Mouse (Mus musculus): Measurements from ENCODE around the gene Klhdc1. TPM values are rescaled to one million over a fixed set of nuclear protein-coding genes. Genes with fewer than 3 reads are reported as not detected.

The Klhdc1 gene
- total RNA-seq, 2 experiments from 2014 or later = 4.0 to 4.4 TPM

- ATAC-seq (replicated peaks; ENCODE audit: poor library complexity) = no peak
These were observed 54.7 kb downstream of the Klhdc1 start for GRCm38 (mm10) chr12:69295651-69296050.

- ATAC-seq (replicated peaks; ENCODE audit: poor library complexity) = peak; percentile 68
These were observed 55.8 kb downstream of the Klhdc1 start, which contains the start of gene Klhdc2 for GRCm38 (mm10) chr12:69296511-69297410. TSS of gene Klhdc2 (plus strand) at chr12:69296681.

DNA sequence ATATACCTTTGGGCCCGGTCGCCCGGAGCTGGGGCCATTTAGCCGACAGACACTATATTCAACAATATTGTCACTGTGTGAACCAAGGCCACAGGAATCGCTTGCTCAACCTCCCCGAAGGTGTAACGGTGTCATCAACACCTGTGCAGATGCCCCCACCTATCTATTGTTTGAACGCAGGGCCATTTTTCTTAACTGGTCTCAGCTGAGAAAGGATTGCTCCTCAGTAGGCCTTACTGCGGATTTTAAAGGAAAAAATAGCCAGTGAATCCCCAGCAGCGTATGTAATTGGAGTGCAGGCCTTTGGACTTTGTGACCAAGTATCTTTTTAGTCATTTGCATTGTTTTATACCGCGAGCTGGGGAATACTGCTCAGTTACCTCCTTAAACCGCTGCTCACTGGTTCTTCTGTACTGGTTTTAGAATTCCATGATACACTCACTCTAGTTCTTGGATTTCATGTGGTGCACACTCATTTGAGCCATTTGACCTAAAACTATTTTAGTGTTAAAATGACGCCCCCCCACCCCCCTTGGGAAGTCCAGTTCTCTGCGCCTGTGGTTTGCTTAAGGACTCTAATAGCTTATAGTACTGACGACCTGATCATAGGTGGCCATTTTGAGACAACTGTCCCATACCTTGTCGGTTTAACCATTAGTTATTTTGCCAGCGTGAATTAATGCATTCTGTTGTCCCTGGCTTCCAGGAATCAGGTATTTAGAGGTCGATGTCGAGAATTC, 56.6 kb downstream of the Klhdc1 start:
- no peak for ATAC-seq (replicated peaks; ENCODE audit: poor library complexity)

DNA sequence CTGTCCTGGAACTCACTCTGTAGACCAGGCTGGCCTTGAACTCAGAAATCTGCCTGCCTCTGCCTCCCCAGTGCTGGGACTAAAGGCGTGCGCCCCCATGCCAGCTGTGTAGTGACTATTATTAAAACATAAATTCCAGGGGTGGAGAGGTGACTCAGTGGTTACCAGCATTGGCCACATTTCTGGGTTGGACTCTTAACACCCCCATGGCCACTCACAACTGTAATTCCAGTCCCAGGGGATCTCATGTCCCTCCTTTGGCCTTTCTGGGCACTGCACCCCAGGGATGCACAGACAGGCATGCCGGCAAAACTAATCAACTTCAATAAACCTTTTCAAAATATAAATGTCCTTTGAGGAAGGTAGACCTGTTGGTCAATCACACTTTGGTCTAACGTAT, 57.3 kb downstream of the Klhdc1 start:
- ATAC-seq (replicated peaks; ENCODE audit: poor library complexity) = no peak

DNA sequence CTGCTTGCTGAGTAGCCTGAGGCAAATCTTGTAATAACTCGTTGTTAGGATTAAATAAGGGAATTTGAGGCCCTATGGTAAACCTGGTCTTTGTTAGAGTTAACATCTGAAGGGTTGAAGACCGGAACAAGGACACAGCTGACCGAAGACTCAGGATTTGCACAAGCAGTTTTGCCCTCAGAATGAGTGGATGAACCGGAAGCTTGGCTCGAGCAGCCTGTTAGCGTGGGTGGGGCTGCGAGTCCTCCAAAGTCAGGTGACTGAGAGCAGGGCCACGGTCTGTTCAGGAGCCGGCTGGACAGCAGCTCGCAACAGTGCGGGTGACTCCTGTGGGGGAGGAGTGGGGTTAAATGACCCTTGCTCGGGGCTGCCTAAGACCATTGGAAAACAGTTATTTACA, 58.3 kb downstream of the Klhdc1 start:
- ATAC-seq (replicated peaks; ENCODE audit: poor library complexity) = no peak

GRCm38 (mm10) chr12:69299831-69300230, 58.9 kb downstream of the Klhdc1 start:
- no peak for ATAC-seq (replicated peaks; ENCODE audit: poor library complexity)

DNA sequence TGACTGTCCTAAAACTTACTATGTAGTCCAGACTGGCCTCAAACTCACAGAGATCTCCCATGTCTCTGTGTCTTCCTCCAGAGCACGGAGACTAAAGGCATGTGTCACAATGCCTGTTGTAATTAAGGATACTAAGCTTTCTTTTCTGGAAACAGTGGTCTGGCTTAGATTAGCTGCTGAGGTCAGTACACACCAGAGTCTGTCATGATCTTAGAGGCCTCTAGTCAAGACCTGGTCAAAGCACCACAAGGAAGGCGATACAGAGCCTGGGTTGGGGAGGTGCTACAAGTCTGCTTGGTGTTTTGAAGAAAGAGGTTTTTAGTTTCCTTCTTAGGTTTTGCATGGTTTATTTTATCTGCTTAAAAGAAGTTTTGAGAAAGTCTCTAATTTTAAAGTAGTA, 59.4 kb downstream of the Klhdc1 start:
- no peak for ATAC-seq (replicated peaks; ENCODE audit: poor library complexity)

GRCm38 (mm10) chr12:69302171-69302570, 61.2 kb downstream of the Klhdc1 start:
- ATAC-seq (replicated peaks; ENCODE audit: poor library complexity) = no peak

- ATAC-seq (replicated peaks; ENCODE audit: poor library complexity) = no peak
These were observed 63.1 kb downstream of the Klhdc1 start for GRCm38 (mm10) chr12:69304051-69304450.

DNA sequence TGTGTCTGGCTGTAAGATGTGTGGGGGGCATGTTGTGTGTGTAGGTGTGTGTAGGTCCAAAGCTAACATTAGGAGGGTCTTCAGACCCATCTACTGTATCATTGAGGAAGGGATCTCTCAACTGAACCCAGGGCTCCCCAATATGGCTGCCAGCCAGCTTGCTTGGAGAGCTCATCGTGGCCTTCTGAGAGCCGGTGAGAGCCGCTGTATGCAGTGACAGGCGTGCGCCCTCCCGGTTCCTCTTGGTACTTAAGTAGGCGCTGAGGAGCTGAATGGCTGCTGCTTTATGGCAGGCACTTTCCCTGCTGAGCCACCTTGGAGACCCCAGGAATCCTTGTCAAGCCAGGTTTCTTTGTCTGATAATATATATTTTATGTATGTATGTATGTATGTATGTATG, 65.4 kb downstream of the Klhdc1 start:
- no peak for ATAC-seq (replicated peaks; ENCODE audit: poor library complexity)

- no peak for ATAC-seq (replicated peaks; ENCODE audit: poor library complexity)
These were observed 68.7 kb downstream of the Klhdc1 start for GRCm38 (mm10) chr12:69309659-69310058.

GRCm38 (mm10) chr12:69318431-69318830, 77.5 kb downstream of the Klhdc1 start:
- ATAC-seq (replicated peaks; ENCODE audit: poor library complexity) = no peak

DNA sequence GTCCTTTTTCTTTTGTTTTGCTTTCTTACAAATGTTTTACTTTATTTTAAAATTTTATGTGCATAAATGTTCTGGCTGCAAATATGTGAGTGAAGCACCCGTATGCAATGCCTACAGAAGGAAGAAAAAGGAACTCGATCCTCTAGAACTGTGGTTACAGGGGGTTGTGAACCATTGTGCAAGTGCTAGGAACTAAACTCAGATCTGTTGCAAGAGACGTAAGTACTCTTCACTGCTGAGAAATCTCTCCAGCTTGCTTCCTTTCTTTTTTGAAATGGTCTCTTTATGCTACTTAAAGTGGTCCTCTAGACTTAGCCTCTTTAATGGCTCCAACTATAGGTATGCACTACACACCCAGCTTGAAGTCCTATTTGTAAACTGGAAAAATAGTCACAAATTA, 90.2 kb downstream of the Klhdc1 start:
- ATAC-seq (replicated peaks; ENCODE audit: poor library complexity) = peak; percentile 91

DNA sequence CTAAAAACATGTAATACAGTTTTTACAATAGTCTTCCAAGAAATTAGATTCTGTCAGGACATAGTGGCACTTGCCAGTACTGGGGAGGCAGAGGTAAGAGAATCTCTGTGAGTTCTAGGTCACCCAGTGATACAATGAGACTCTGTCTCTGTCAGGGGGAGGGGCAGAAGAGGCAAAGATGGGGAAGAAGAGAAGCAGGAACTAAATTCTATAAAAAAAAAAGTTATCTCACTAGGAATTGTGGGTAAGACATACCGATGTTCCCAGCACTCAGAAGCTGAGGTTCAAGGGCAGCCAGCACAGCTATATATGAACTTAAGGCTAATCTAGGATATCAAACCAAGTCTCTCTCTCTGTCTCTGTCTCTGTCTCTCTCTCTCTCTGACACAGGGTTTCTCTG, 91.2 kb downstream of the Klhdc1 start:
- no peak for ATAC-seq (replicated peaks; ENCODE audit: poor library complexity)

- peak; percentile 91 for ATAC-seq (replicated peaks; ENCODE audit: poor library complexity)
These were observed 92.6 kb downstream of the Klhdc1 start for GRCm38 (mm10) chr12:69333547-69333946.

Other genes starting within 250 kb of the Klhdc1 start
- 2,352 and 2,382 TPM in 2 replicates for gene Rps29, start 82.0 kb upstream of the Klhdc1 start, total RNA-seq (2015)
- 2,189 and 3,108 TPM in 2 replicates for gene Rps29, start 82.0 kb upstream of the Klhdc1 start, total RNA-seq (2017)
- 32.3 and 40.5 TPM in 2 replicates for gene Lrr1, start 72.4 kb upstream of the Klhdc1 start, total RNA-seq (2015)
- gene Lrr1, start 72.4 kb upstream of the Klhdc1 start, total RNA-seq (2017) = 11.6 and 17.9 TPM in 2 replicates
- gene Rpl36al, start 57.1 kb upstream of the Klhdc1 start, total RNA-seq (2015) = 1,035 and 1,112 TPM in 2 replicates
- 1,330 and 1,393 TPM in 2 replicates for gene Rpl36al, start 57.1 kb upstream of the Klhdc1 start, total RNA-seq (2017)
- gene Mgat2, start 57.0 kb upstream of the Klhdc1 start, total RNA-seq (2015) = 145 TPM in 2 replicates
- gene Mgat2, start 57.0 kb upstream of the Klhdc1 start, total RNA-seq (2017) = 149 and 155 TPM in 2 replicates
- 4.9 and 6.8 TPM in 2 replicates for gene Gm49383, start 44.1 kb upstream of the Klhdc1 start, total RNA-seq (2015)
- 31.7 and 39.3 TPM in 2 replicates for gene Gm49383, start 44.1 kb upstream of the Klhdc1 start, total RNA-seq (2017)
- 6.0 and 6.3 TPM in 2 replicates for gene Dnaaf2, start 42.7 kb upstream of the Klhdc1 start, total RNA-seq (2015)
- gene Dnaaf2, start 42.7 kb upstream of the Klhdc1 start, total RNA-seq (2017) = 5.3 and 7.5 TPM in 2 replicates
- gene Gm49384, start 36.9 kb upstream of the Klhdc1 start, total RNA-seq (2015) = 22.3 and 24.8 TPM in 2 replicates
- gene Gm49384, start 36.9 kb upstream of the Klhdc1 start, total RNA-seq (2017) = 22.0 and 22.4 TPM in 2 replicates
- gene Pole2, start 13.0 kb upstream of the Klhdc1 start, total RNA-seq (2015) = 65.0 and 70.8 TPM in 2 replicates
- gene Pole2, start 13.0 kb upstream of the Klhdc1 start, total RNA-seq (2017) = 50.8 and 69.6 TPM in 2 replicates
- 61.9 and 66.9 TPM in 2 replicates for gene Klhdc2, start 55.5 kb downstream of the Klhdc1 start, total RNA-seq (2015)
- gene Klhdc2, start 55.5 kb downstream of the Klhdc1 start, total RNA-seq (2017) = 55.0 and 64.9 TPM in 2 replicates
- gene Nemf, start 116.0 kb downstream of the Klhdc1 start, total RNA-seq (2015) = 62.7 and 76.9 TPM in 2 replicates
- 80.0 and 130 TPM in 2 replicates for gene Nemf, start 116.0 kb downstream of the Klhdc1 start, total RNA-seq (2017)
- gene Arf6, start 131.0 kb downstream of the Klhdc1 start, total RNA-seq (2015) = 89.6 and 90.6 TPM in 2 replicates
- gene Arf6, start 131.0 kb downstream of the Klhdc1 start, total RNA-seq (2017) = 145 and 148 TPM in 2 replicates
- not detected in 2 replicates for gene Gm9887, start 131.3 kb downstream of the Klhdc1 start, total RNA-seq (2015)
- gene Gm9887, start 131.3 kb downstream of the Klhdc1 start, total RNA-seq (2017) = 1.5 TPM in 1 of 2 replicates, not detected in the other